Mouse (Mus musculus) inflammation-experienced regulatory T-cells, adult 16 weeks (primary cell): ENCODE measurements around the gene Brinp2. TPM values are rescaled to one million over a fixed set of nuclear protein-coding genes. Genes with fewer than 3 reads are reported as not detected.

Source experiments
- polyA plus RNA-seq: library from polyadenylated mRNA; unstranded; fragments of 100-300 nt; shearing (Covaris generic); gene quantifications from one replicate; pipeline ENCODE4 v1.2.1, GENCODE M21; 2017

Brinp2 gene
- not detected for polyA plus RNA-seq

GRCm38 (mm10) chr1:158356051-158356461 is at the start of gene Brinp2:
Gene Brinp2, minus strand, starts transcription at chr1:158356326.

GRCm38 (mm10) chr1:158361964-158362291 is 5.8 kb upstream of the Brinp2 start, which contains the start of gene Astn1:
Gene Astn1, plus strand, starts transcription at chr1:158362273.

Other genes with a start within 250 kb of the Brinp2 start
- not detected for gene Astn1, start 5.9 kb upstream of the Brinp2 start, polyA plus RNA-seq